Mouse (Mus musculus) liver, embryonic 16.5 days (tissue): Measurements from ENCODE around the gene Krtap19-9b. TPM values are rescaled to one million over a fixed set of nuclear protein-coding genes. Genes with fewer than 3 reads are reported as not detected.

Experiments
- ATAC-seq: fragments of 200-750 bp; cut with Nextera tagmentation; 2 replicates; pipeline ENCODE4 v1.8.0; 2017; ENCODE audit warnings: low read depth, mild to moderate bottlenecking, moderate number of reproducible peaks, moderate library complexity
- H3K27ac ChIP-seq: fragments of 300-500 bp; sonication (generic); 2 replicates; pipeline ENCODE4 v1.5.1; 2014; ENCODE audit warnings: mild to moderate bottlenecking, low read length
- H3K27me3 ChIP-seq: fragments of 300-500 bp; sonication (generic); 2 replicates; pipeline ENCODE4 v1.6.1; 2014; ENCODE audit warnings: low read depth, low read length, mixed read lengths; ENCODE audit not compliant: control insufficient read depth, insufficient read depth
- H3K36me3 ChIP-seq: fragments of 300-500 bp; sonication (generic); 2 replicates; pipeline ENCODE4 v1.6.1; 2014; ENCODE audit warnings: mild to moderate bottlenecking; ENCODE audit not compliant: control insufficient read depth, insufficient read depth
- H3K4me1 ChIP-seq: fragments of 300-500 bp; sonication (generic); 2 replicates; pipeline ENCODE4 v1.6.1; 2014; ENCODE audit warnings: low read depth, low read length, mixed read lengths; ENCODE audit not compliant: control insufficient read depth
- H3K4me2 ChIP-seq: fragments of 300-500 bp; sonication (generic); 2 replicates; pipeline ENCODE4 v1.6.1; 2014; ENCODE audit warnings: low read depth, low read length, mixed read lengths
- H3K4me3 ChIP-seq: fragments of 300-500 bp; sonication (generic); 2 replicates; pipeline ENCODE4 v1.5.1; 2014; ENCODE audit warnings: low read depth, mild to moderate bottlenecking, low read length
- H3K9ac ChIP-seq: fragments of 300-500 bp; sonication (generic); 2 replicates; pipeline ENCODE4 v1.6.1; 2014; ENCODE audit warnings: low read depth, low read length
- H3K9me3 ChIP-seq: fragments of 300-500 bp; sonication (generic); replicated peaks from 2 replicates; pipeline ENCODE4 v1.6.1; 2016; ENCODE audit warnings: low read length; ENCODE audit not compliant: control insufficient read depth
- WGBS: fragments of 180-500 bp; shearing (Covaris S2); extraction: QIAGEN DNeasy Blood & Tissue Kit; methylation state at CpG from one replicate; pipeline ENCODE4 v1.1.7; 2014; ENCODE audit not compliant: insufficient replicate concordance; 5-methylcytosine and 5-hydroxymethylcytosine counted together
- polyA plus RNA-seq: library from polyadenylated mRNA; unstranded; fragments of >200 nt; fragmentation: Nextera tagmentation; extraction: Ambion mirVana; gene quantifications from 2 replicates; pipeline ENCODE4 v1.2.1, GENCODE M21; 2015

Gene Krtap19-9b
- polyA plus RNA-seq: not detected in 2 replicates

DNA sequence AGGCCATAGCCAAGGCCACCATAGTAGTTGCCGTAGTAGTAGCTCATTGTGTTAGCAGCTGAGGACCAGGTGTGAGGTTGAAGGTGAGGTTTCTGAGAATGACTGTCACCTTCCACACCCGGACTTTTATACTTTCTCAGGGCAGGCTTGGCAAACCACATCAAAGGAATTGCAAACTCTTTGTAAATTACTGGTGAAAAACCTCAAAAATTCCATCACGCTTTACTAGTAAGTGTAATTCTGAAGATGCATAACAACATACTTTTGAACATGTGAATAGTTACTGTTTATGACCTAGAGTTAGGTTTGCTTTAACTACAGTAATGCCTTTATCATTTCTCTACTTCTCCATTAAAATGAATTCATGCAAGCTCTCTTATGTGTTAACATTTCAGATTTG lies at the start of gene Krtap19-9b:
Gene Krtap19-9b, minus strand, starts transcription at position 101 of the 400 bp plus-strand sequence.
- Histone ChIP-seq H3K4me2 (no peak within 1 kb of the TSS), H3K27me3 (no peaks in the 10 kb centered on the region), H3K9ac (no peak within 1 kb of the TSS), H3K9me3 (no peaks in the 10 kb centered on the region), H3K27ac (no peak within 1 kb of the TSS), H3K4me3 (no peak within 1 kb of the TSS), H3K4me1 (no peaks in the 10 kb centered on the region), H3K36me3 (no peaks in the 10 kb centered on the region)
- 70% methylated on average over 3 of the region's 3 CpGs for WGBS
- ATAC-seq: no peak

DNA sequence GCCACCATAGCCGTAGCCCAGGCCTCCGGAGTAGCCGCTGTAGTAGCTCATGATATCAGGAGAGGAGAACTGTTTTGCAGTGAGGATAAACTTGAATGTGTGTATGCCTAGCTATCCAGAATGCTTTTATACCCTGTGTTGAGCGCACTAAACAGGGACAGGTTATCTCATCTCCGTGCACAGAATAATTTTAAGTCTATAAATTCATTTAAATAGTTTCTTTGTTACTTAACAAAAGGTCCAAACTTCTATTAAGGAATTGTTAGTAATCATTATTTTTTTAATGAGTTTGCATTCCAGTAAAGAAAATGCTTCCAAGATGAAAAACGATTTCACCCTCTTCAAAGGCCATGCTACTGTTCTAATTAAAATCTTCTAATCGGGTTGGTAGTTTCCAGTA lies 30.7 kb upstream of the Krtap19-9b start, which contains the start of gene Krtap16-3:
Gene Krtap16-3, minus strand, starts transcription at position 101 of the 400 bp plus-strand sequence.
- Histone ChIP-seq H3K9ac (no peak within 1 kb of the TSS), H3K27me3 (no peaks in the 10 kb centered on the region), H3K4me3 (no peak within 1 kb of the TSS), H3K9me3 (no peaks in the 10 kb centered on the region), H3K4me1 (no peaks in the 10 kb centered on the region), H3K27ac (no peak within 1 kb of the TSS), H3K36me3 (no peaks in the 10 kb centered on the region), H3K4me2 (no peak within 1 kb of the TSS)
- ATAC-seq: no peak
- WGBS: 70% methylated on average over 7 of the region's 7 CpGs

DNA sequence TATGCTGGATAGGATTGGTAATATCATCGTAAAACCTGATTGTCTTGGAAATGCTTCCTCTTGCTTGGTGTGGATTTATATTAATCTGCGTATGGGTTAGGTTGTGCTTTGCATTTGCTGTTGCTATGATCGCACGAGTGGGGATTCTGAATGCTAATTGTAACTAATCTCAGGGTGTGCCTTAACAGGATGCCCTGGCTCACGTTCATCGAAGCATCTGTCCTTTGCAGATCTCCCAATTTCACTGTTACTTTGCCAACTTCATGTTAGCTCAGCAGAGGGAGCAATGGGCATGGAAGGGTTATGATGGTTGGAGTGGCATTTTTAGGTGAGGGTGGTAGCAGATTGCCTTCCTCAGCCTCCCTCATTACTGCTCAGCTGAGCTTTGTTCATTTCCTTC lies 9.0 kb upstream of the Krtap19-9b start:
- Histone ChIP-seq H3K36me3 (no peaks in the 10 kb centered on the region), H3K27me3 (no peaks in the 10 kb centered on the region), H3K9me3 (no peaks in the 10 kb centered on the region), H3K9ac (no peak overlapping the region), H3K4me3 (no peak overlapping the region), H3K27ac (no peak overlapping the region), H3K4me1 (no peaks in the 10 kb centered on the region), H3K4me2 (no peak overlapping the region)
- WGBS: 66% methylated on average over 6 of the region's 6 CpGs
- ATAC-seq: no peak

DNA sequence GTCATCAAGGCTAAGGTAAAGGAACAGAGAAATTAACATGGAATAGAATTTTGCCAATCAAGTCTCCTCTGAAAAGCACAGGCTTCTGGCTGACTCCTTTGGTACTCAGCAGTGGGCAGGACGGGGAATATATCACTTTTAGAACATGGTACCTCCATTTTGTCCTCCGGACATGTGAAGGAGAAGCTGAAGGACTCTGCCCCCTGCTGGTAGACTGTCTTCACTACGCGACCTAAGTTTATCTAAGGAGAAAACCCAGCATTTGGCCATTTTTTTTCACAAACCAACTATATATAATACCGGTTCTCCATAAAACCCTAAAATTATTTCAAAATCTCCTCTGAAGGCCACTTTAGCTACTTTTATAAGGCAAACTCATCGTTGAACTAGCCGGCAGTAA lies 6.2 kb upstream of the Krtap19-9b start:
- 59% methylated on average over 7 of the region's 7 CpGs for WGBS
- no peak for ATAC-seq

DNA sequence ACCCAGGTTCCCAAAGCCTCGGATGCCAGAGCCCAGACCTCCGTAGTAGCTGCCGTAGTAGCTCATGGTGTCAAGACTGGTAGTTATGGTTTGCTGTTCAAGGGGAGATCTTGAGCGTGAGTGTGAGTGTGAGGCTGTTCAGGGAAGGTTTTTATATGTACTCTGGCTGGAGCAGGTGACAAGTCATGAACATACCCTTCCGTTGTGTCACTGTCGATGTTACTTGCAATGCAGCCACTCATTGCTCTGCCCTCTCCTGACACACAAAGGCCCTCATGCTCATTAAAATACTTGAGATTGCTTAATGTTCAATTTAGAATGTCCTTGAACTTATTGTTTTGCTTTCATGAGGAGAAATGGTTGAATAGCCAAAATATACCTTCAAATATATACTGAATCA lies 35.7 kb downstream of the Krtap19-9b start, which contains the start of gene Krtap19-5:
Gene Krtap19-5, minus strand, starts transcription at position 101 of the 400 bp plus-strand sequence.
- 68% methylated on average over 6 of the region's 6 CpGs for WGBS
- Histone ChIP-seq H3K4me3 (no peak within 1 kb of the TSS), H3K4me1 (no peaks in the 10 kb centered on the region), H3K36me3 (no peaks in the 10 kb centered on the region), H3K27me3 (no peaks in the 10 kb centered on the region), H3K4me2 (no peak within 1 kb of the TSS), H3K27ac (no peak within 1 kb of the TSS), H3K9me3 (no peaks in the 10 kb centered on the region), H3K9ac (no peak within 1 kb of the TSS)
- ATAC-seq: no peak

More for the DNA sequence above, 6.2 kb upstream of the Krtap19-9b start:
- H3K4me1 ChIP-seq: no peaks in the 10 kb centered on the region
- no peaks in the 10 kb centered on the region for H3K9me3 ChIP-seq
- no peaks in the 10 kb centered on the region for H3K36me3 ChIP-seq
- H3K27ac ChIP-seq: no peak overlapping the region
- no peak overlapping the region for H3K4me2 ChIP-seq
- H3K27me3 ChIP-seq: no peaks in the 10 kb centered on the region
- H3K4me3 ChIP-seq: no peak overlapping the region
- no peak overlapping the region for H3K9ac ChIP-seq

DNA sequence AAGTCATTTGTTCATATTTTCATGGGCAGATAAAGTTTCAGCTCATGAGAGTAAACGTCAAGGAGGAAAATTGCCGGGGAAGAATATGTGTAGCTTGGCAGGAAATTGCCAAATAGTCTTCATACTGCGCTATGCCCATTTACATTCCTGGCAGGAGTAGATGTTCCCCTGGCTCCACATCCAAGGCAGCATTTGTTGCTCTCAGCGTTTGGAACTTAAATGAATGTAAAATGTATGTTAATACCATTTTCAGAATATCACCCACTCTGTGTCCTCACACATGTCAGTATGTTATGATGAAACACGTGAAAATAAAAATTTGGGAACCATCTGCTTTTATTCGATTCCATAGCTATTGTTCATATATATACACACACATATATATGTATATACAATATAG lies 45.2 kb downstream of the Krtap19-9b start:
- H3K9ac ChIP-seq: no peak overlapping the region
- H3K9me3 ChIP-seq: no peaks in the 10 kb centered on the region
- no peak overlapping the region for H3K4me3 ChIP-seq
- no peak overlapping the region for H3K27ac ChIP-seq
- H3K36me3 ChIP-seq: no peaks in the 10 kb centered on the region
- 66% methylated on average over 6 of the region's 6 CpGs for WGBS
- ATAC-seq: no peak
- H3K27me3 ChIP-seq: no peaks in the 10 kb centered on the region
- H3K4me1 ChIP-seq: no peaks in the 10 kb centered on the region
- H3K4me2 ChIP-seq: no peak overlapping the region

DNA sequence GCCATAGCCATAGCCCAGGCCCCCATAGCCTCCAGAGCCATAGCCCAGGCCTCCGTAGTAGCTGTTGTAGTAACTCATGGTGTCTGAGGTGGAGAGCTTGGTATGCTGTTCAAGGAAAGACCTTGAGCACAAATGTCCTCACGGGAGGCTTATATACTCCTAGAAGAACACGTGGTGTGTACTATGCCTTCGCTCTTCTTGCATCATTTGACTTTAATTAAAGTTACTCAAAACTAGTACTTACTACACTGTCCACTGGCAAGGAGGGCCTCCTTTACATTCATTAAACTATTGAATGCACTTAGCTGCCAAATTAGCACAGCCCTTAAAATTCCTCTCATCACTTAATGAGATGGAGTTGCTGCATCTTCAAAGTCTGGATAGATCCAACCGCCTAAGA lies 47.1 kb downstream of the Krtap19-9b start, which contains the start of gene Krtap19-4:
Gene Krtap19-4, minus strand, starts transcription at position 101 of the 400 bp plus-strand sequence.
- Histone ChIP-seq H3K4me1 (no peaks in the 10 kb centered on the region), H3K9me3 (no peaks in the 10 kb centered on the region), H3K27me3 (no peaks in the 10 kb centered on the region), H3K4me3 (no peak within 1 kb of the TSS), H3K27ac (no peak within 1 kb of the TSS), H3K4me2 (no peak within 1 kb of the TSS), H3K9ac (no peak within 1 kb of the TSS), H3K36me3 (no peaks in the 10 kb centered on the region)
- WGBS: 65% methylated on average over 5 of the region's 5 CpGs
- ATAC-seq: no peak

Other genes with a start within 250 kb of the Krtap19-9b start
- gene 2310061N02Rik, start 224.3 kb downstream of the Krtap19-9b start, polyA plus RNA-seq: not detected in 2 replicates
- gene Krtap13-1, start 203.4 kb downstream of the Krtap19-9b start, polyA plus RNA-seq: not detected in 2 replicates
- gene Krtap13, start 180.6 kb downstream of the Krtap19-9b start, polyA plus RNA-seq: not detected in 2 replicates
- gene 2310034C09Rik, start 173.4 kb downstream of the Krtap19-9b start, polyA plus RNA-seq: 0.09 TPM in 1 of 2 replicates, not detected in the other
- gene 2310057N15Rik, start 158.1 kb downstream of the Krtap19-9b start, polyA plus RNA-seq: not detected in 2 replicates
- not detected in 2 replicates for gene Gm5965, start 154.4 kb downstream of the Krtap19-9b start, polyA plus RNA-seq
- not detected in 2 replicates for gene Gm20741, start 120.0 kb downstream of the Krtap19-9b start, polyA plus RNA-seq
- not detected in 2 replicates for gene Krtap15, start 112.0 kb downstream of the Krtap19-9b start, polyA plus RNA-seq
- not detected in 2 replicates for gene Krtap14, start 106.1 kb downstream of the Krtap19-9b start, polyA plus RNA-seq
- not detected in 2 replicates for gene Krtap19-1, start 62.9 kb downstream of the Krtap19-9b start, polyA plus RNA-seq
- gene Krtap19-2, start 58.0 kb downstream of the Krtap19-9b start, polyA plus RNA-seq: not detected in 2 replicates
- gene Krtap19-3, start 54.2 kb downstream of the Krtap19-9b start, polyA plus RNA-seq: not detected in 2 replicates
- not detected in 2 replicates for gene Krtap19-4, start 47.2 kb downstream of the Krtap19-9b start, polyA plus RNA-seq
- gene Krtap19-5, start 35.8 kb downstream of the Krtap19-9b start, polyA plus RNA-seq: not detected in 2 replicates
- not detected in 2 replicates for gene Krtap16-3, start 30.6 kb upstream of the Krtap19-9b start, polyA plus RNA-seq
- gene Krtap22-2, start 78.5 kb upstream of the Krtap19-9b start, polyA plus RNA-seq: not detected in 2 replicates
- gene Gm10229, start 83.0 kb upstream of the Krtap19-9b start, polyA plus RNA-seq: not detected in 2 replicates
- not detected in 2 replicates for gene Krtap6-1, start 99.4 kb upstream of the Krtap19-9b start, polyA plus RNA-seq
- gene Gm10228, start 109.2 kb upstream of the Krtap19-9b start, polyA plus RNA-seq: not detected in 2 replicates
- gene Krtap6-5, start 115.6 kb upstream of the Krtap19-9b start, polyA plus RNA-seq: not detected in 2 replicates
- not detected in 2 replicates for gene 1110025L11Rik, start 131.7 kb upstream of the Krtap19-9b start, polyA plus RNA-seq
- not detected in 2 replicates for gene Krtap6-3, start 151.8 kb upstream of the Krtap19-9b start, polyA plus RNA-seq
- not detected in 2 replicates for gene Gm6358, start 208.6 kb upstream of the Krtap19-9b start, polyA plus RNA-seq
- not detected in 2 replicates for gene Gm10061, start 218.8 kb upstream of the Krtap19-9b start, polyA plus RNA-seq
- gene Gm9789, start 225.7 kb upstream of the Krtap19-9b start, polyA plus RNA-seq: not detected in 2 replicates
- not detected in 2 replicates for gene Gm7735, start 237.2 kb upstream of the Krtap19-9b start, polyA plus RNA-seq
- gene 1110057P08Rik, start 242.5 kb upstream of the Krtap19-9b start, polyA plus RNA-seq: not detected in 2 replicates